Mouse (Mus musculus) liver, embryonic 14.5 days (tissue): ENCODE measurements at regions not wholly inside any gene's neighbourhood (a gene's known extent, or its start where the extent isn't known, plus 50 kb on each side); places are given as distances from the start of the nearest gene placed in this dataset.

Experiments
- CTCF ChIP-seq: IDR thresholded peaks from 2 replicates; pipeline ENCODE4 v1.5.1; 2016; ENCODE audit warnings: antibody characterized with exemption, low read depth, control low read depth
- EP300 ChIP-seq: IDR thresholded peaks from 2 replicates; pipeline ENCODE4 v1.6.1; 2016; ENCODE audit warnings: antibody characterized with exemption, low read depth

- TF ChIP-seq CTCF (no peak), EP300 (no peak)
Measured at GRCm38 (mm10) chr7:111838162-111838561, 58.4 kb upstream of the Galnt18 start.
